Mouse (Mus musculus): ENCODE measurements around the gene Cacna2d3.

The Cacna2d3 gene

DNA sequence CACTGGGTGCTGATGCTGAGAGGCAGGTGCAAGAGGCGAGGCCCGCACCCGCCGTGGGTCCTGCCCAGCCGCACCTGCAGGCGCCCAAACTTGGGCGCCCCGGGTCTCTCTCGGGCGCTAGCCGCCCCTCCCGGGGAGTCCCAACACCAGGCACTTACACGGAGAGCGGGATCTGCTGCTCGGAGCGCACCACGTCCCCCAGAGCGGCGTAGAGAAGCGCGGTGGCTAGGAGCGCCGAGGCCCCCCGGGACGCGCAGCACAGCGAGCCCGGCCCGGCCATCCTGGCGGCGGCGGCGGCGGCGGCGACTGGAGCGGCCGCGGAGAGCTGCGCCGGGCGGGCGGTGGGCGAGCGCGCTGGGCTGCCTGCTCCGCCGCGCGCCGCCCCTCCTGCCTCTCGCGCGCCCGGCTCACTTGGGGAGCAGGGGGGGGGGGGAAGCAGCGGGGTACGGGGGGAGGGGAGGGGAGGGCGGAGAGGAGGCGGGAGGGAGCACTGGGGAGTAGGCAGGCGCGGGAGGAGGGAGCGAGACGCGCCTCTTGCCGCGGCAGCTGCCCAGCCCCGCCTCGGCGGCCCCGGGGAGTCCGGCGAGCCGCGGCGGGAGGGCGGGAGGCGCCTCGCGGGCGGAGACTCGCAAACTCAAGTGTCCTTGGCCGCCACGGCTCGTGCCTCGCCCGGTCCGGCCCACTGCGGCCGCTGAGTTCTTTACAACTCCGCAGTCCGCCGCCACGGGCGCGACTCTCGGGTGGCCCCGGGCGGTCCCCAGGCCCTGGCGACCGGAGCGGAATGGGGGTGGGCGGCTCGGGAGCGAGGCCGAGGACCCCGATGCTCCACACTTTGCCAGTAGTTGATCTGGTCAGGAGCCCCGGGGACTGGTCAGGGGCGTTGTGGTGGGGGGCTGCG lies at the start of gene Cacna2d3:
Gene Cacna2d3, minus strand, starts transcription at position 377 of the 898 bp plus-strand sequence.
- peak; percentile 68 for DNase-seq (ENCODE audit: low spot score)

DNA sequence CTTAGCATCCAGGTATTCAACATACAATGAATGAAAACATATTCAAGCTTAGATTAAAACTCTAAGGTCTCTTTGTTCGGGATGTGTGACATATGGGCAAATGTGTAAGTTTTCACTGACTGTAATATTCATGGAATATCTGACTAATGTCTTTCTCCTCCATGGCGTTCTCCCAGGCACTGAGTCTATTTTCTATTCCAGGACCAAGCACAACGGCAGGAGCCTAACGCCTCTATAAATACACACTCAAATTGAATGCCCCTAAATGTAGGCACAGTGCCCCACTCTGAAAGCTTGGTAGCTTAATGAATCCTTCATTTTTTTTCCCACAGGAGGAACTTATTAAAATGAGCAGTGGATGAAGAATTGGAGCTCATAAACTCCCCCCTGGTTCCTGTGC lies 47.8 kb upstream of the Cacna2d3 start:
- no peak for DNase-seq (ENCODE audit: low spot score)

DNA sequence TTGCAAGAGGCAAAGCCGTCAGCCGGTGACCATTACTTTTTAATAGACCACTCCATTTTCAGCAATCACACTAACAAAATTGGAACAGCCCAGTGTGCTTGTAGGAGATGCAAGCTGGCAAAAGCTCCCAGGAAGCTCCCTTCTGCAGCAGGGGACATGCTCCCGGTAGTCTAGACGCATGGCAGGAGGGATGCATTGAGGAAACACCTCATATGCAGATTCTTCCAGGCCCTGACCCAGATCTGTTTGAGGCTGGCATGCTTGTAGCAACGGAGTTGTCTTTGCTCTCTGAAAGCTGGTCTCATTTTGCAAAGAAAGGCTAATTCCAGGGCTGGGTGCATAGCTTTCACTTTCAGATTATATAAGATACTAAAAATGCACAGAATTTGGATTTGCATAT lies 31.2 kb upstream of the Cacna2d3 start:
- DNase-seq (ENCODE audit: low spot score): no peak

DNA sequence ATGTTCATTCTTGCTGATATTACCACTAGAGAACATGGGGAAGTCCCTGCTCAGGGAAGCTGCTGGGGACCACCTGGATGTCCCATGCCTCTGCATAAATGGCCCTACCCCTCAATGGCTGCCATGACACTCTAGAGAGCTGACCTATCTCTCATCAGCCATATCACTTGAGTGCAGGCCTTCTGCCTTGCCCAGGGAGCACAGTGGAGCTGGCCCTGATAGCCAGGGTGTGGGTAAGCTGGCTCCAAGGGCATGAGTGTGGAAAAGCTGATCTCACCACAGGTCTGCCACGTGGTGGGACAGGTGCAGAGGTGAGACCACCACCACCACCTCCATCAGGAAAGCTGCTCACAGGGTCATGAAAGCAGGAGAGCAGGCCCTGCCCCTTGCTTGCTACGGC lies 17.1 kb upstream of the Cacna2d3 start:
- DNase-seq (ENCODE audit: low spot score): no peak

DNA sequence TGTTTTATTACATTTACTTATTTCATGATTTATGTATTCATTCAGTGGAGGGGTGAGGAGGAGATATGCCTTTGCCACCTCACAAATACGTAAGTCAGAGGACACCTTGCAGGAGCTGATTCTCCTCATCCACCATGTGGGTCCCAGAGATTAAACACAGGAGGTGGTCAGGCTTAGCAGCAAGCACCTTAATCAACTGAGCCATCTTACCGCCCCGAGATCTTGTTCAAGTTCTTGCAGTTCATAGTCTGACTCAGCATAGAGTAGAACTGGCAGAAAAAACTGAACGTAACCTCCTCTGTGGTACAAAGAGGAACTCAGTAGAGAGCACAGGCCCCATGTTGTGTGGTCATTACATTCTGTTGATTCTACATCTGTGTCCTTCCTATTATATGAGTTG lies 8.6 kb upstream of the Cacna2d3 start:
- DNase-seq (ENCODE audit: low spot score): no peak

DNA sequence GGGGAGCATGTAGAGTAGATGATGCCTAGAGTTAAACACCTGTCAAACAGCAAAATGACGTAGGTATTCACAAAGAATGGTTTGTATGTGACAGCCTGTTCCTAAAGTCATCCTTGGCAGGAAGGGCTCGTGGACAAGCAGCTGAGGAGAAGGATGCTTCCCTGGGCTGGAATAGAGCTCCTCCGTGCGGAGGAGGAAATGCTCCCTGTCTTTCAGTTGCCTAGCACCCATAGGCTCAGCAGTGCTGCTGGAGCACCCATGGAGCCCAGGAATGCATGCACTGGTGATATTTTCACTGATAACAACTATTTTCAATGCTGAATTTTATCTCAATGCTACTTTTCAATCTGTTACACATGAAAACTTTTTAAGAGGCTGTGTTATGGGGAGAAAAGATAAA lies 7.3 kb upstream of the Cacna2d3 start:
- DNase-seq (ENCODE audit: low spot score): no peak

DNA sequence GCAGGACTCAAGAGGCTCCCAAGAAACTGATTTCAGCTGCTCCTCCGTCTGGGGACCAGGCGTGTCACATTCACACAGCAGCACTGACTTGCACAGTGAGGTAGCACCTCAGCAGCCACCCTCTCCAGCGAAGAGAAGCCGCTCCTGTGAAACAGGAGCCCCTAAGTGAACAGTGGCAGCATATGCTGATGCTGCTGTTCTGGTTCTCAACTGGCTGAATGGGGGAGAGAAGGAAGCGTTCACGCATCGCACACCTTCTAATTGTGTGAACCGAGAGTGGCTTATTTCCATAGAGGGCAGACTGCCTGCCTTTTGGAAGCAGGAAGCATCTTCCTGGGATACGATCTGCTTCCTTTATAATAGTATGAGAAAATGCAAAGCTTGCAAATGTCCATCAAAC lies 5.9 kb upstream of the Cacna2d3 start:
- no peak for DNase-seq (ENCODE audit: low spot score)

DNA sequence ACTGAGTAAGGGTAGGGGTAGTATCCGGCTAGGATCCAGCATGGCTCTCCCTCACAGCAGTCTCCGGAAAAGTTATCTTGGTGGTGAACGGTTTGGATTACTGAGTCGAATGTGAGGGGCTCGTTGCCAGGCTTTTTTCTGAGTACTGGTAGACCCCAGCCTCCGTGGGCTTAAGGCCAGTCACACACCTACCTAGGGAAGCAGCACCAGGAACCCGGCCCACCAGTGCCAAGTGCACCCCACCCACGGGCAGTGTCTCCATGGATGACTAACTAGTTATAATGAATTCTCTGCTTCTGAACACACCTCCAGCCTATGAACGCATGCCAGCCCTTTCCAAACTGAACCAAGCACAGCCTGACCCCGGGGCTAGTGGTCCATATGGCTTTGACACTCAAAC lies 1.6 kb upstream of the Cacna2d3 start:
- no peak for DNase-seq (ENCODE audit: low spot score)

DNA sequence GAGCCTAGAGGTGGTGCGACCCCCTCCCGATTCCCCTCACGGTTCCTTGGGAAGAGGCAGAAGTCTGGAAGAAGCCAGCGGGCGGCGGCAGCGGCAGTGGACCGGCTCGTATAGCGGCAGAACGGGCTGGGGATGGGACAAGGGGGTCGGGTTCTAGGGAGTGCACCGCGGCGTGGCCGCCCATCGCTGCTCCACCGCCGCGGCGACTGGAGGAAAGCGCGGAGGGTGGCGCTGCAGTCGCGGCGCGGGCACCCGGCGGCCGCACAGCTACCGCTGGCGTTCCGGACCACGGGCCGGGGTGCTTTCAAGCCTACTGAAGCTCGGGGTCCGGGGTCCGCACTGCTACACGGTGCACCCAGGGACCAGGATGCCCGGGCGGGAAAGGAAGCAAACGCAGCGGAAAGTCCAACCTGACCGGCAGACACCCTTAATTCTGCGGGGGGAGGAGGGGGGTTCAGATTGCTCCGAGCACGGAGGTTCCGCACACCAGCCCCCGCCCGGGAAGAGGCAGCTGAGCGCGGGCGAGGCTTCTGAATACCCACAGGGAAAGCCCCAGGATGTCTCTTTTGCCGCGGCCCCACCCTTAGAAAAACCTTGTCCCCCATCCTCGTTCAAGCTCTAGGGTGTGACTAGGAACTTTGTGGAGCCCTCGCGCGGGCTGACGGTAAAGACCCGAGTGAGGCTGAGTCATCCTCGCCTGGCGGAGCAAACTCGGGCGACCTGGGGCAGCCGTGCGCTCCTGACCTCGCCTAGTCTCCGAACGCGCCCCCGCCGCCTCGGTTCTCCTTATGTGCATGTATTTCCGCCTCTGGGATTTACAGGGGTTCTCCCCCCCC lies 940 bp upstream of the Cacna2d3 start:
- DNase-seq (ENCODE audit: low spot score): peak; percentile 61

DNA sequence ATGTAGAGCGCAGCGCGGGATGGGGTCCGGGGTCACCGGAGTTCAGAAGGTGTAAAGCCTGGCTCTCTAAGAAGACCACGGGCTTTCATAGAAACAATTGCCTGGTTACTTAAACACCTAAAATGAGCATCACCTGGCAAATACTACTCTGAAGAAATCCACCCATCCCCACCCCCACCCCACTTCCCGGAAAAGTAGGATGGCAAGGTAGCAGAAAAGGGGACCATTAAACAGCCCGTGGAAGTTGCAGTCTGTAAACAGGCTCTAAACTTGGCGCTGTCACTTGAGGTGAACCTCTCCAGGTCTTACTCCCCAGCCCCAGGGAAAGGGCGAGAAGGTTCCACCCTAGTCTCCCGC lies 555 bp downstream of the Cacna2d3 start:
- no peak for DNase-seq (ENCODE audit: low spot score)

DNA sequence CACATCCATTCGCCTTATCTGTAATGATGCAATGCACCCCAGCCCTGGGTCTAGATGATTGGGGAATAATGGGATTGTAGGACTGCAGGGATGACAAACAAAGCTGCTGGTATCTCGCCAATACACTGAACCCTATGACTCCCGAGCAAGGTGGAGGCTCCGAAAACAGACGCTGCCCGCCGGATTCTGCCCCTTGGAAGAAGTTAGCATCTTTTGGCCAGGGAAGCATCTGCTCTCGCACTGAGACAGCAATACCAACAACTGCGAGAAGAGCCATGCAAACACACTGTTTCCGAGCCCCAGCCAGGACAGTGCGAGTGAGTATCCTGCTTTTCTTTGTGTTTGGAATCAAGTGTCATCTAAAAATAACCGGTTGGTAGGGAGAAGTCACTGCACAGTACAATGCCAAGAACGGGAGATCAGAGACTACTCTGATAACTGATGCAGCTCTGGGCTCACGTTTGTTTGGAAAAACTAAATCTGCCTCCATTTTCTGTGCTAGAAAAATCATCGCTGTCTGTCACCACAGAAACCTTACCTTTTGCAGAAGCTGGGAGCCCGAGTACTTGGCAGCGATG lies 1.2 kb downstream of the Cacna2d3 start:
- DNase-seq (ENCODE audit: low spot score): no peak

DNA sequence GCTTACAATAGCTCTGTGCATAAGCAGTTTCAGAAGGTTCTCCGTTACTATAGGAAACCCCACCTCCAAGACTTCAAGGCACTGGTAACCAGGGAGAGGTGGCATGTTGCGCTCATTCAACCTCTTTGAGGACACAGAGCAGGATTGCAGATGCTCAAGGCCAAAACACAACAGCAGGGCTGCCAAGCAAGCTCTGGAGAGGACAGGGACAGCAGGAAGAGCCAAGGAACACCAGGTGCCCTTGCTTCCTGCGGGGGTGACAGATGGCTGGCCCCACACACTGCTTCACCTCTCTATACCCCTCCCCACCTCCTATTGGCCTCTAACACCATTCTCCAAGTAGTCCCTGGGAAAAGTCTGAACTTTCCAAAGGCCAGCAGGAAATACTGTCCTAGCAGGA lies 9.0 kb downstream of the Cacna2d3 start:
- DNase-seq (ENCODE audit: low spot score): no peak

DNA sequence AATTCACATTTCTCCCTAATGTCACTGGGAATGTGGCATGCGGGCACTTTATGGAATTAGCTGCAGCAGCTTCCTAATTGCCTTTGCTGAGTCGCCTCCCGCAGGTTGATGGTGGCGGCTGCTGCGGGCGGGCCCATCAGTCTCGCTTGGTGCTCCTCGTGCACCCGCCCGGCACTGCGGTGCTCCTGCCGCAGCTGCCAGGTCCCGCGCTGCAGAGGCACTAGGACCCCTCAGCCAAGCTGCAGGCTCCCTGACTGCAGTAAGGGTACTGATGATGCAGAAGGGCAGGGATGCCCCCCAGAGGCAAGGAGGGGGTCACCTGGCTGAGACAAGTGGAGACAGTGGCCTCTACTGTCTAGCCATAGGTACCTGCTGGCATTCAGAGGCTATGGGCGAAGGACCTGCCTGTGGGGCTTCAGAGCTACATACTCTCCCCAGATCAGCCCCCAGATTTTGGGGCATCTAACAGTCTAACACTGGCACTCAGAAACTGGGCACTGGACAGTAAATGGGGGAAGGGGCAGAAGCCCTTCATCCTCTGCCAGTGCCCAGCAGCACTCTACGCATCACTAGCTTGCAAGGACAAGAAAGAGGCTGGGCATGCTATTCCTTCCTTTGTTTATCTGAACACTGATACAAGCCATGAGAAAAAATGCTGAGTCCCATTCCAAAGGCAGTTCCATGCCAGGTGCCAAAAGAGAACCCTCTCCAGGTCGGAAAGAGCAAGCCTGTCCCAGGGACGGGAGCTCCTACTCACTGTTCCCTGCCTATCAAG lies 13.9 kb downstream of the Cacna2d3 start:
- DNase-seq (ENCODE audit: low spot score): no peak

DNA sequence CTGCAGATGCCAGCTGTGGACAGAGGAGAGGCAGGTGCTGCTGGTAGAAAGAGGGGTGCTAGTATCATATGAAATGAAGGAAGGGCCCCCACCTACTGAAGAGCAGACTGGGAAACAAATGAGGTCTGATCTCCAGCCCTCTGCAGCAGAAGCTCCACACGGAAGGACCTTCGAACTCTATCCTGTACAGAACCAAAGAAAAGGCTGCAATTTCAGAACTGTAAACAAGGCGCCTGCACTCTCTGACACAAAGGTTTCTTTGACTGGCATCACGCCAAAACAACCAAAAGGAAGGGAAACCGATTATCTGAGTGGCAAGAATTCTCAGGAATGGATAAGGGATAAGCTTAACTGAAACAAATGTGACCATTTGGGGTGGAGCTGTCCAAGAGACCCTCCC lies 18.9 kb downstream of the Cacna2d3 start:
- DNase-seq (ENCODE audit: low spot score): no peak

DNA sequence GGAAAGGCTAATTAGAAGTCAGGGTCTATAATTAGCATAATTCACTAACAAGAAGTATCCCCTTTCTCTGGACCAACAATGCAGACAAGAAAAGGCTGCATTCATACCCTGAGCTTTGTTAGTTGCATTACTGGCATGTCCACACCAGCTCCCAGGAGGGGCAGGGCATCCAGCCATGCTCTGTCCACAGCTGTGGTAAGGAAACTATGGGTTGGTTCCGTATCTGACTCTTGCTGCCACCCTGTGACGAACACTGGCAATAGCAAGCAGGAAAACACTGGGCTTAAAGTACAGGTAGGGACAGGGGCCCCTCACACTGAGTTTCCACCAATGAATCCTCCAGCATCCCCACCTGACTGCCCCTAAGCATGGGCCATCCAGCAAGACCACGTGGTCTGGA lies 25.5 kb downstream of the Cacna2d3 start:
- peak; percentile 73 for DNase-seq (ENCODE audit: low spot score)

DNA sequence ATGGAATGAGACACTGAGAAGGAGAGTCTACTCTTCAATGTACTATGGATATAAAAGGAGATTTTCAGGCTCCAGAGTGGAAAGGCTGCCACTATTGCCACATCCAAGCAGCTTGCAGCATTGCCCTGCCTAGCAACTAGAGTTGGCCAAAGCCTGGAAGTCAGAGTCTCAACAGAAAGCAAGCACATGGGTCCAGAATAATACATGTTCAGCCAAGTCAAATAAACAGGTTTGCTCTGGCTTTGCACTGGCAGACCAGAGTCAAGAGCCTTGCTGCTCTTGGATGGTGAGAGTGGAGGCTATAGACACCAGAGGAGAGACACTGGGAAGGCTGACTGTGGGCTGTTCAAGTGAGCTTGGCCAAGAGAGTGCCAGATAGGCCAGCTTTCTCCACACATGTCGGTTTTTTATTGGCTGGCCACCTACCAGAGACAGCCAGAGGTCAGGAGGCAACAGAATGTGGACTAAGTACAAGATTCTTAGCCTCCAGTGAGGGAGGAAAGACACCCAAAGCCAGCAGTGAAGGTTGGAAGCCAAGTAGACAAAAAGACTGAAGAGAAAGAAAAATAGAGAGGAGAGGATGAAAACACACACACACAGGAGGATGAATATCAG lies 49.1 kb downstream of the Cacna2d3 start:
- no peak for DNase-seq (ENCODE audit: low spot score)

DNA sequence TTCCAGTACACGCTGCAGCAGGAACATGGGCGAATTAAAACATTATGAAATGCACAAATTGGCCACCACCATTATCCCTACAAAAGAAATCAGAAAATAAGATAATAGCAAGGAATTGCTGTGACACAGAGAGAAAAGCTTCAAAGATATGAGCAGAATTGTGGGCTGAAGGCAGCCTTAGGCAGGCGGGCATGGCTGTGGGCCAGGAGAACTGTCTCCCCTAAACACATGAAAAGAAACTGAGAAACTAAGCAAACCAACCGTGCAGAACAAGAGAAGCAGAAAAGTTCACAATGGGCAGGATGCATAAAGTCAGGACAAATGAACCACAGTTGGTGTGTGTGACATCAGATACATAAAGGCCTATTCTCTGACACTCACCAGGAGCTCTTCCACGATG lies 51.8 kb downstream of the Cacna2d3 start:
- DNase-seq (ENCODE audit: low spot score): no peak

DNA sequence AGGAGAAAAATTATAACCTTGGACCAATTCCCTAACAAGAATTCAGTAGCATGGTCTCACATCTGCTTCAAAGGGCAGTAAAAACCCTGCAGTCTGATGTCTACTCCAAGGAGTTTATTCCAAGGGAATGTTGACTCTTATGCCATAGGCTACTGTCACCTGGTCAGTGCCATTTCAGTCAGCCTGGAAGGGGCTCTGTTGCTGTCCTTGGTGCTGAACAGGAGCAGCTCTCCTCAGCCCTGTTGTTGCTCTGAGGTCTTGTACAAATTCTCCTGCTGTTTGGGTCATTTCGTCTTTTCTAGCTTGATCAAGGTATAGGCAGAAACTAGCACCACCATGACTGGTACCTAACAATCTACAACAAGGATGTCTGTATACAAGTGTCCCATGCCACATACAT lies 64.7 kb downstream of the Cacna2d3 start:
- peak; percentile 80 for DNase-seq (ENCODE audit: low spot score)

DNA sequence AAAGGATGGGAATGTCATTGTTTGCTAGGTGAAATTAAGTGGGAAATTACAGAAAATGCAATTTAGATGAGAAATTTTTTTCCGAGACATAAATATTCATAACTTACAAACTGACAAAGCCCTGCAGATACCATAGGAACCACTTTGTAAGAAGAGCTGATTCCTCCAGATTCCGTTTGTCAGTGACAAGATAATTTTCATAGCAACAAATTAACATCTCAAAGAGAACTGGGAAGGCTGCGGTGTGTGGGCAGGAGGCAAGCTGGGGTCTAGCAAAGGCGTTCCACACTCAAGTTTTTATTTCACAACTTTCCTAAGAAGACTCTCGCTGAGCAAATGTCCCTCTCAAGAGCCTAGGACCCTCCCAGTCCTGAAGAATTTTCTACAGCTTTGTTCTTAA lies 71.1 kb downstream of the Cacna2d3 start:
- no peak for DNase-seq (ENCODE audit: low spot score)

DNA sequence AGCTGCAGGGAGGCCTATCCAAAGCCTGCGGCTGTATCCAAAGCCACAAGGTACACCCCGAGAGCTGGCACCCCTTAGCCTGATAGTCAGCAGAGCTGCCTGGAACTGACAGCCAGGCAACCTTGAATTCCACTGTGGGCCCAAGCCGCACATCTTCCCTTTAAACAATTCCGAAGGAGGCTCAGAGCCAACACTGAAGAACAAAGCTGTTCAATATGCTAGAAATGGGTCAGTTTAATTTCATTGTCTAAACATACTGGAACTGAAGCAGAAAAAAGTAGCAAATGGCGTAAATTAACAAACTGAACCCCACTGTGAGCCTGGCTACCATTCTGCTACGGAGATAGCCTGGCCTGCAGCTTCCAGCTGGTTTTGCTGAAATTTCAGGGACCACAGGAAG lies 72.9 kb downstream of the Cacna2d3 start:
- no peak for DNase-seq (ENCODE audit: low spot score)

DNA sequence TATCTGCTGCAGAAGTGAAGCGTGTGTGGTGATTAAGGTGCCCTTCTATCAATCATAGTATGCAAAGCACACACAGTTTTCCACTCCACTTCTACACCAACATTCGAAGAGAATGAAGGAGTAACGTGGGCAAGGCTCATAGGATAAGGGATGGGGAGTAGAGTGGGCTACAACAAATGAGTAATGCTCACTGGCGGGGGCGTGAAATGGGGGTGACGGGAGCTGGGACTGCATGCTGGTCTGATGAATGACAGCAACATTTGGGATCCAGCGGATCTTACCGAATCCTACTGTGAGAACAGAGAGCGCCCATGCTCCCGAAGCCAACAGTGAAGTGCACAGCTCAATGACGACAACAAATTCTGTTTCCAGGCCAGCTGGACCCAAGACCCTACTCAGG lies 76.2 kb downstream of the Cacna2d3 start:
- no peak for DNase-seq (ENCODE audit: low spot score)

DNA sequence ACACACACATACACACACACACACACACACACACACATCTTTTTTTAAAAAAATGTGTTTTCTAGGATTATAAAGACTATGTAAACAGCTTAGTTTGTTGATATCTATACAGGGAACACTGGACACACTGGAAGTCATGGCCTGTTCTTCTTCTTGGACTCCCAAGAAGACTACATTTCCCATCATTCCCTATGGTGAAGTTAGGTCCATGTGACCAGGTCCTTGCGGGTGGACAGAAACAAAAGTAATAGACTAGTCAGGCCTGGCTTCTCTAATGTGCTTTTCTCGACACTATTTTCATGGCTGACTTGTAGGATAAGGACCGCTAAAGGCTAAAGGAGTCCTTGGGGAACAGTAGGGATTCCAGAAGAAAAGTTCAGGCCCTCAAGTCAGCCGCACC lies 78.4 kb downstream of the Cacna2d3 start:
- DNase-seq (ENCODE audit: low spot score): no peak
